Mouse (Mus musculus): ENCODE measurements around the gene Lemd1. TPM values are rescaled to one million over a fixed set of nuclear protein-coding genes. Genes with fewer than 3 reads are reported as not detected.

Lemd1 gene
- polyA plus RNA-seq, 1 experiment from 2014 or later, result 1.9 TPM

DNA sequence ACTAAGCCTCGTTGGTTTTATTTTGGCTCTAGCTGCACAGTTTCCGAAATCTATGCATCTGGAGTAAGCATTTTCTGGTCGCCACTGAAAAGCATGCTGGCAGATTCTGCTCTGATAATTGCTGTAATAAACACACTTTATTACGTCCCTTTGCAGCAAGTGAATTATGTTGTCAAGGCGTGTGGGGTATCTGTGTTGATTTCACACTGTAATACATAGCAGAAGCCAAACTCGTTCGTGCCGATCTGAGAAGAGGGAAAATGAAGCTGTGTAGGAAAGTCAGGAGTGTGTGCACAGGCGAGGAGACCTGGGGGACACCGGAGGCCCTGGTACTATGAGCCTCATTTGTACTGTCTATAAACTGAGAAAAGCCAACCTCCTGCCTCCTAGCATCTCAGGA is 18.2 kb downstream of the Lemd1 start:
- Histone ChIP-seq H3K36me3 (ENCODE audit: insufficient read depth) (no peaks in the 10 kb centered on the region), H3K4me2 (no peak overlapping the region), H3K27me3 (ENCODE audit: insufficient read depth, low read length) (no peaks in the 10 kb centered on the region), H3K9me3 (ENCODE audit: low read depth, low read length) (no peaks in the 10 kb centered on the region), H3K4me3 (ENCODE audit: low read depth, low read length) (no peak overlapping the region), H3K4me1 (ENCODE audit: insufficient read depth) (peaks cover 7% of the 10 kb centered on the region; the same call in 1 of the 2 replicates), H3K27ac (ENCODE audit: low read depth) (no peak overlapping the region), H3K9ac (no peak overlapping the region)
- ATAC-seq (ENCODE audit: insufficient read depth), result no peak
- 66% methylated on average over 10 of the region's 10 CpGs for WGBS
- no peak for TF ChIP-seq CTCF (IDR thresholded peaks at IDR 0.05; ENCODE audit: low read depth)
- DNase-seq, result no peak

DNA sequence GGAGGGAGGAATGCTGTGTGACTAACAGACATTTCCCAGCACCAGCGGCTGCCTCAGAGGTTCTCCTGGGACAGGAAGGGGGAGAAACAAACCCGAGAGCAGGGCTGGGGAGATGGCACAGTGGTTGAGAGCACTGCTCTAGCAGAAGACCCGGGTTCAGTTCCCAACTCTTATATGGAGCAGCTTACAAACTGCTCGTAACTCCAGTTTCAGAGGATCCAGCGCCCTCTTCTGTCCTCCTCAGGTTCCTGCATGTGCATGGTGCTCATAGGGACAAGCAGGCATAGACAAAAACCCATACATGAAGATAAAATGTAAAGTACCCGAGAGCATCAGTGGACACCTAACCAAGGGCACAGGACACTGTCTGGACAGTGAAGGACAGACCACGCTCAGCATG is 19.7 kb downstream of the Lemd1 start:
- TF ChIP-seq CTCF (IDR thresholded peaks at IDR 0.05; ENCODE audit: low read depth), result peak; percentile 68
- DNase-seq, result peak; percentile 80
- no peak overlapping the region for H3K4me3 ChIP-seq (ENCODE audit: low read depth, low read length)
- H3K9me3 ChIP-seq (ENCODE audit: low read depth, low read length), result no peaks in the 10 kb centered on the region
- ATAC-seq (ENCODE audit: insufficient read depth), result no peak
- H3K36me3 ChIP-seq (ENCODE audit: insufficient read depth), result no peaks in the 10 kb centered on the region
- no peaks in the 10 kb centered on the region for H3K27me3 ChIP-seq (ENCODE audit: insufficient read depth, low read length)
- peaks cover 7% of the 10 kb centered on the region; the same call in 1 of the 2 replicates for H3K4me1 ChIP-seq (ENCODE audit: insufficient read depth)
- no peak overlapping the region for H3K4me2 ChIP-seq
- no peak overlapping the region for H3K9ac ChIP-seq
- 17% methylated on average over 7 of the region's 7 CpGs for WGBS
- H3K27ac ChIP-seq (ENCODE audit: low read depth), result no peak overlapping the region

DNA sequence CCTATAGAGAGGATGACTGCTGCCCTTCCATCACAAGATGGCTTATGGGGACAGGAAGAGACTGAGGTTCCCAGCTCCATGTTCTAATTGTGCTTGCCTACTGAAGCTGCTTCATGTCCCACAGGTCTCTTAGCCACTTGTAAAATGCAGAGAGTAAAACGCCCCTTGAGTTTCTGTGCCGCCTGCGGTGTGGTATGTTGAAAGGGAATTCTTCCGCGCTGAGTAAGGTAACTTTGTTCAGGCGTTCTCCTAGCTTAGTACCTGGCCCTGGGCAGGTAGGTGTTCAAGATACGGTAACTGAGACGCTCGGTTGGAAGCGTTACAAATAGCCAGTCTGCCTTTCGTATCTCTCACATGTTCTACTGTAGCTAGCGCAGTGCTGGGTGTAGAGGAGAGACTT is 20.4 kb downstream of the Lemd1 start:
- ATAC-seq (ENCODE audit: insufficient read depth) (no peak), DNase-seq (peak; percentile 50)
- Histone ChIP-seq H3K4me1 (ENCODE audit: insufficient read depth) (peaks cover 7% of the 10 kb centered on the region; the same call in 1 of the 2 replicates), H3K36me3 (ENCODE audit: insufficient read depth) (no peaks in the 10 kb centered on the region), H3K9me3 (ENCODE audit: low read depth, low read length) (no peaks in the 10 kb centered on the region), H3K27me3 (ENCODE audit: insufficient read depth, low read length) (no peaks in the 10 kb centered on the region), H3K4me3 (ENCODE audit: low read depth, low read length) (no peak overlapping the region), H3K9ac (no peak overlapping the region), H3K4me2 (peak overlapping the region; percentile 57), H3K27ac (ENCODE audit: low read depth) (no peak overlapping the region)
- WGBS, result 32% methylated on average over 12 of the region's 12 CpGs
- no peak for TF ChIP-seq CTCF (IDR thresholded peaks at IDR 0.05; ENCODE audit: low read depth)

GRCm38 (mm10) chr1:132212218-132212617 is 21.0 kb downstream of the Lemd1 start:
- Histone ChIP-seq H3K9ac (no peak overlapping the region), H3K27me3 (ENCODE audit: insufficient read depth, low read length) (no peaks in the 10 kb centered on the region), H3K4me3 (ENCODE audit: low read depth, low read length) (peak overlapping the region; percentile 26), H3K36me3 (ENCODE audit: insufficient read depth) (no peaks in the 10 kb centered on the region), H3K9me3 (ENCODE audit: low read depth, low read length) (no peaks in the 10 kb centered on the region), H3K4me2 (peak overlapping the region; percentile 57), H3K4me1 (ENCODE audit: insufficient read depth) (peaks cover 7% of the 10 kb centered on the region; the same call in 1 of the 2 replicates), H3K27ac (ENCODE audit: low read depth) (no peak overlapping the region)
- ATAC-seq (ENCODE audit: insufficient read depth), result peak; percentile 60
- peak; percentile 81 for TF ChIP-seq CTCF (IDR thresholded peaks at IDR 0.05; ENCODE audit: low read depth)
- DNase-seq, result peak; percentile 76
- 2% methylated on average over 20 of the region's 20 CpGs for WGBS

DNA sequence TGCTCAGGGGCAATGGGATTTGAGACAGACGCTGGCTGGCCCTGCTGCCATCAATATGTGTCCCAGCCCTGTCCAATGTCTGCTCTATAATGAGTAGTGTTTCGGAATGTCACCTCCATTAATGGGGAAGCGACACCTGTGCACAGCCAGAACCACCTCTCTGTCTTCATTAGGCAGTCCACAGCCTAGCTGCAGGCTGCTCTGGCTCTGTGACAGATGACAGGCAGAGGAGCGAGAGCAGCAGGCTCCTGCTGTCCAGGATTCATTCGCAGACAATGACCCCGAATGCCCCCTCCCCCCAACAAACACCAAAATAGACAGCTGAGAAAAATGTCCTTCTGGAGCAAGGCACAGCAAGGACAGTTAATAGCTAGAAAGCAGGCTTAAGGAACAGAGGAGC is 21.8 kb downstream of the Lemd1 start:
- no peaks in the 10 kb centered on the region for H3K27me3 ChIP-seq (ENCODE audit: insufficient read depth, low read length)
- ATAC-seq (ENCODE audit: insufficient read depth), result no peak
- no peak for DNase-seq

GRCm38 (mm10) chr1:132216276-132216675 is 25.0 kb downstream of the Lemd1 start:
- ATAC-seq (ENCODE audit: insufficient read depth) (no peak), DNase-seq (no peak)
- 45% methylated on average over 3 of the region's 3 CpGs for WGBS
- H3K4me1 ChIP-seq (ENCODE audit: insufficient read depth), result peaks cover 7% of the 10 kb centered on the region; the same call in 1 of the 2 replicates
- no peak overlapping the region for H3K4me3 ChIP-seq (ENCODE audit: low read depth, low read length)
- H3K27ac ChIP-seq (ENCODE audit: low read depth), result no peak overlapping the region
- H3K9ac ChIP-seq, result no peak overlapping the region
- no peaks in the 10 kb centered on the region for H3K36me3 ChIP-seq (ENCODE audit: insufficient read depth)
- H3K27me3 ChIP-seq (ENCODE audit: insufficient read depth, low read length), result 0 out of 2 replicates have a peak, but pooled peaks cover 4% of the 10 kb centered on the region
- H3K9me3 ChIP-seq (ENCODE audit: low read depth, low read length), result no peaks in the 10 kb centered on the region
- H3K4me2 ChIP-seq, result no peak overlapping the region
- TF ChIP-seq CTCF (IDR thresholded peaks at IDR 0.05; ENCODE audit: low read depth), result no peak

More for the DNA sequence above, 21.8 kb downstream of the Lemd1 start:
- no peaks in the 10 kb centered on the region for H3K9me3 ChIP-seq (ENCODE audit: low read depth, low read length)
- H3K9ac ChIP-seq, result no peak overlapping the region
- TF ChIP-seq CTCF (IDR thresholded peaks at IDR 0.05; ENCODE audit: low read depth), result no peak
- H3K4me2 ChIP-seq, result no peak overlapping the region
- H3K27ac ChIP-seq (ENCODE audit: low read depth), result no peak overlapping the region
- 32% methylated on average over 6 of the region's 6 CpGs for whole genome bisulfite sequencing
- H3K36me3 ChIP-seq (ENCODE audit: insufficient read depth), result no peaks in the 10 kb centered on the region
- peaks cover 7% of the 10 kb centered on the region; the same call in 1 of the 2 replicates for H3K4me1 ChIP-seq (ENCODE audit: insufficient read depth)
- H3K4me3 ChIP-seq (ENCODE audit: low read depth, low read length), result no peak overlapping the region

DNA sequence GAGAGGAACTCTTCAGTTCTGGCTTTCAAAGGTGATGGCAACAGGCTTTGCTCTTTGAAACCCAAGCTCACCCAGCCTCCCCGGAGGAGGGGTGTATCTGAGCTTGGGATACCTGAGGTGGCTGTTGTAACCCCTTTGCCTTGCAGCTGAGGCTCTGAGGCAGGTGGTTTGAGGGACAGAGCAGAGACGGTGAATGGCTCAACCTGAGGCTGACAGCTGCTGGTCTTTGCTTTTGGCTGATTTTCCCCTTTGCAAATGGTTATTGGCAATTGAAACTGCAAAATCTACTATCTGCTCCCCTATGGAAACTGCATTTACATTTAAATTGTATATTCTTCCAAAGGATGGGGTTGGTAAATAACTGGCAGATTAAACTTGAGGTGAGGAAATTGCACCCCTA is 30.4 kb downstream of the Lemd1 start:
- ATAC-seq (ENCODE audit: insufficient read depth), result no peak
- no peaks in the 10 kb centered on the region for H3K4me1 ChIP-seq (ENCODE audit: insufficient read depth)
- 40% methylated on average over 2 of the region's 2 CpGs for WGBS
- no peaks in the 10 kb centered on the region for H3K36me3 ChIP-seq (ENCODE audit: insufficient read depth)
- no peak overlapping the region for H3K4me3 ChIP-seq (ENCODE audit: low read depth, low read length)
- H3K9ac ChIP-seq, result no peak overlapping the region
- H3K27me3 ChIP-seq (ENCODE audit: insufficient read depth, low read length), result 0 out of 2 replicates have a peak, but pooled peaks cover 4% of the 10 kb centered on the region
- DNase-seq, result no peak
- TF ChIP-seq CTCF (IDR thresholded peaks at IDR 0.05; ENCODE audit: low read depth), result no peak
- no peak overlapping the region for H3K27ac ChIP-seq (ENCODE audit: low read depth)
- H3K4me2 ChIP-seq, result no peak overlapping the region
- no peaks in the 10 kb centered on the region for H3K9me3 ChIP-seq (ENCODE audit: low read depth, low read length)
